Mouse (Mus musculus) MEL-GATA-1-ER (cell line): ENCODE measurements around the gene Ccnd2.
A peak's percentile ranks its signal among the peaks of the same experiment; 100 is the strongest.

Experiments
- DNase-seq: peaks from one replicate; pipeline ENCODE4 v3.0.0-alpha.2; 2012; ENCODE audit warnings: low read depth; ENCODE audit errors: extremely low read depth

The Ccnd2 gene

GRCm38 (mm10) chr6:127152106-127152951 is at the start of gene Ccnd2:
TSS of gene Ccnd2 (minus strand) at chr6:127152193.
- peak; percentile 87 for DNase-seq

DNA sequence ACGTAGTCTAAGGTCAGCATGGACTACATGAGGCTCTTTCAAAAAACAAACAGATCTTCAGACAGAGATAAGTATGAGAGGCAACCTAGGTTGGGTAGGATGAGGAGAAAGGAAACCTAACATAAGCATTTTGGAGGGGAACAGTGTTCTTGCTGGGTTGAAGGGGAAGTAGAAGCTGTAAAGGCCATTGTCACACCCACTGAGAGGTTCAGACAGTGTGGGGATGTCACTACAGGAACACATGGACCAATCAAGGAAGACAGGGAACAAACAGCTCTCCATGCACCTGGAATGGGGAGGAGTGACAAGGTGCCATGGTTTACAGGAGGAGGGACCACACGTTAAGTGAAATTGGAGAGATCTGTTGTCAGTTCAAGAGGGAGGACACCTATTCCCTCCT is 45.0 kb upstream of the Ccnd2 start:
- no peak for DNase-seq

GRCm38 (mm10) chr6:127181296-127181695 is 29.3 kb upstream of the Ccnd2 start:
- DNase-seq, result no peak

- no peak for DNase-seq
Observed at GRCm38 (mm10) chr6:127179056-127179759, 27.2 kb upstream of the Ccnd2 start.

- no peak for DNase-seq
Observed at GRCm38 (mm10) chr6:127177962-127178361, 26.0 kb upstream of the Ccnd2 start.

DNA sequence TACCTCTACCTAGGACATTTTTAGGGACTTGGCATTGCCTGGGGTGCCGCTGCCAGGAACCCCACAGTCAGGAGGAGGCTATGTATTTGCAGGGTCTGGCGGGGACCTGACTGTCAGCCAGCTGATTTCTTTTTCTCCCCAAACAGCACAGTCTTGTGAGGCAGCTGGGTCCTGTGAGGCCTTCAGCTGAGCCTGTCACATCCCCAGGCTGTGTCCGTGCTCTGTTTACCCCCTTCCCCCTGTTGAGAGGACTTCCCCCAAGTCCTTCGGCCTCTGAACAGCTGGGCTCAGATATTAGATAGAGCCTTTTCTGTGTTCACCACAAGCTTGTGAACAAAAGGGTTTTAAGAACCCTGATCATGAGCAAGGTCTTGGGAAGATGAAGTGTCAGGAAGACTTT is 25.4 kb upstream of the Ccnd2 start:
- no peak for DNase-seq

DNA sequence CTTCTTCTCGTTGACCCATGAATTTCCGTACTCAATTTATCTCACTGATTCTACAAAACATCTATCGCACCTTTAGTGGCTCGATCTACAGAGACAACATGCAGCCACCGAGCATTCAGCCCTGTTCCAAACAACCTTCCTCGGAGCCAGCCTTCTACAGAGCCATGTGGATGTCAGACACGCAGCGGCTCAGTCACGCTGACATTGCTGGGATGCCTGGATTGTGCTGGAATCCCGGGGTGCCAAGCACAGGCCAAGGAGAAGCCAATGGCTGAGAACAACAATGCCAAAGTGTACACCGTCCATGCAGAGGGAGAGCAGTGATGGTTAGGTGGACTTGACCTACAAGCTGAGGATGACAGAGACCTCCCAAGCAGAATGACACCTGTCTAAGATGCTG is 20.5 kb upstream of the Ccnd2 start:
- DNase-seq, result no peak

DNA sequence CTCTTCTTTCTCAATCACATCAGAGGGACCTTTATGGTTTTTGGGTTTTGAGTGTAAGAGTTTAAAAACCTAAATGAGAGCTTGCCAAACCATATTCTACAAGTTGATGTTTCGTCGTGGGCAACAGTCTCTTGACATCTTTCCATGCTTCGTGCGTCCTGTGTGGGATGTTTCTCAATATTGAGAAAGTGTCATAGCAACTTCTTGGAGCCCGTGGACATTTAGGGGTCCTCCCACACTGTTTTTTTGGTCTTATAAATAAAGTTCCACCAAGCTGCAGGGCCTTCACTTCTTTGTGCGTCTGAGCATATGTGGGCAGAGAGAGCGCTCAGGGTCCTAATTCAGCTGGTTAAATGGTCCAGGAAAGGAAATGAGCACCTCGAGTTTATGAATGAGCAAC is 18.7 kb upstream of the Ccnd2 start:
- DNase-seq, result no peak

GRCm38 (mm10) chr6:127165663-127166062 is 13.7 kb upstream of the Ccnd2 start:
- DNase-seq, result no peak

GRCm38 (mm10) chr6:127162842-127163241 is 10.8 kb upstream of the Ccnd2 start:
- peak; percentile 32 for DNase-seq

DNA sequence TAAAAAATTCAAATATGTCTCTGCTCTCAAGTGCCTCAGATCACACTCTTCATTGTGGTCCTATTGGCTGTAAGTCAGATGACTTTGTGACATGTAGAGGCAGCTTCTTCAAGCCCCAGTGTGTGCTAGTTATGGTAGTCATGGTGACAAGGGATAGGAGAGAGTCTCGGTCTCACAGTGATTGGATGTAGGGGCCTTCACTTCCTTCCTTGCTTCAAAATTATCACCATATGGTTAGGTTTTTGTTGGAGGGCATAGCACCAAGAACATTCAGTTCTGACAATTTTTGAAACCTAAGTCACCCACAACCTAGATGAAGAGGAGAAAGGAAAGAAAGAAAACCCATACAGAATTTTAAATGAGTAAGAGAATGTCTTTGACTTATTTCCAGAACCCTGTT is 5.3 kb upstream of the Ccnd2 start:
- DNase-seq, result no peak

DNA sequence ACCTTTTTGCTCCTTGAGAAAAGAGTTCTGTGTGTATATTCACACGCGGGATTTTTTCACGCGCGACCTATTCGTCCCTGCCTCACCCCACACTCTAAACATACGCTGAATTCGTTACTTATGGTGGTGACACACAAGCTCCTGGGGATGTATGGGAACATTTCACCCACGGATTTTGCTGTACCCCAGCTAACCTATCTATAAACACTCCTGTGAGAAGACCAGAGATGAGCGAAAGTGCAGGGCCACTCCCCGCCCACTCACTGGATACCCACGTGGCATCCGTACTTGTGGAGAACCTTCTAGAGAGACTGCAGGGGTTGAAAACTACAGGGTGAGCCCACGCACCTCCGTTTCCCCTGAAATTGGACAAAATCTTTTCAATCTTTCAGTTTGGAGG is 3.5 kb upstream of the Ccnd2 start:
- no peak for DNase-seq

DNA sequence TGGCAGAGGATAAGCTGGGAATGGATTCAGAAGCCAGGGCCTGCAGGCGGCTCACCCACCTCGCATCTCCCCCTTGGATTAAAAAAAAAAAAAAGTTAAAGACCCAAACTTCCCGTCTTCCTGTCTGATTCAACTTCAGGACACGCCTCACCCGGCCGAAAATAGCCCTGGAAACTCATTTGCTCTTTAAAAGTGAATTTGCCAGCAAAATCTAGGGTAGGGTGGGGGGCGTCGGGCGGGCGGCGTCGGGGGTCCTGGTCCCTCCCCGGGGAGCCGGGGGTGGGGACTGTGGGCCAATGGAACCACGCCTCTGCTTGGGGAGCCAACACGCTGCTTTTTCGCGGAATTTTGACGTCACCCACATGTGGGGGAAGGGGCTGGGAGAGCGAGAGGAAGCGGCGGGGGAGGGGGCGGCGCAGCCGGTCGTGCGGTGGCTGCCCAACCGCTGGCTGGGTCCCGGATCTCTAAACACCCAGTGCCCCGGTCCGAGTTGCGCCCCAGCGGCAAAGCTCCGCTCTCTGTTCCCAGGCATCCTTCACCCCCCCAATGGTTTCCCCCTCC is 2.8 kb upstream of the Ccnd2 start:
- no peak for DNase-seq

DNA sequence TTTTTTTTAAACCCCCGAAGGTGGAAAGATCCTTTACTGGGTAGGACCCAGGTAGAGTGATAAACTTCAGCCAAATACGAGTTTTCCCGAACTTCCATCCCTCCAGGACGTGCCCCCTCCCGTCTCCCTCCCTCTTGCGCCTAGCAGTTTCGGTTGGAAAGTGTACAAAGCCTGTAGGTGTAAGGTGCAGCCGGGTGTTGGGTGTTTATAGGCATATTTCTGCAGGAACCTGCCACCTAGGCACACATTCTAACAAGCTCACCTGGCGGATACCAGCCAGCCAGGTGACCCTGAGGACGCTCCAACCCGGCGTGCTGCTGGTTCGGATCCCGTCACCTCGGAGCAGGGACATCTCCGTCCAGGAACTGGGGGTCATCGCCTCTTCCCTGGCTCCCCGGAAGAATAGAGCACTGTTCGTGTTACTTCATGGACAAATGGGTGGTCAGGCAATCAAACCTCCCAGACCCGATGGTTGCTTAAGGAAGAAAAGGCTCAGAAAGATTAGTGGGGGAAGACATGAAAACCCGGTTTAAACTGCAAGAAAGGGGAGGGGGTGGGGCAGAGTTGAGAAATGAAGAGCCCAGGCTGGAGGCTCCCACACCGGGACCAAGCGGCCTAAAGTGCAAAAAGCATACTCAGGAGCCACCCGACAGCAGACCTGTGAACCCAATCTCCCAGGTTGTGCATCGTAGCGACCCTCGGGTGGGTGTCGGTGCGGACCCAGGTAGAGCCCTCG is 2.1 kb upstream of the Ccnd2 start:
- DNase-seq, result no peak

DNA sequence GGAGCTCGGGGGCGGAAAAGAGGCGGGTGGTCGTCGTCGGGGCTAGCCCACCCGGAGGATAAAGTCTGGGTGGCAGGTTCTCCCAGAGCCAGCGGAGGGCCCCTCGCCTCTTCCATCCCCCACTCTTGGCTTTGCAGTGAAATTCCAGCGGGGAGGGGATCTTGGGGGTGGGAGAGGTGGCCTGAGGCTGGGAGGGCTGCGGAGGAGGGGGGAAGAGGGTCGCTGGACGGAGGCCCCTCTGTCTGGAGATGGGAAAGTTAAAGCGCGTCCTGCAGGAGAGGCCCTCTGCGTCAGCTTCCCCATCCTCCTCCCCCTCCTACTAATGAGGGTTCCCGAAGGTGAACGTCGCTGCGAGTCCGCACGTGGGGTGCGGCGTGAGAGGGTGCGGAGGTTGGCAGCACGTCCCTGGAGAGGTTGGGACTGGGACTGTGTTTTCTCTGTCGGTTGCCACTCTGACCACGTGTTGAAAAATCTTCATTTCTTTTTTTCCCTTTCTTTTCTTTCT is 1.4 kb upstream of the Ccnd2 start:
- DNase-seq, result no peak

GRCm38 (mm10) chr6:127151565-127152105 is 358 bp downstream of the Ccnd2 start:
- peak; percentile 62 for DNase-seq

- peak; percentile 86 for DNase-seq
Observed at GRCm38 (mm10) chr6:127150663-127151564, 1.1 kb downstream of the Ccnd2 start.

GRCm38 (mm10) chr6:127149944-127150662 is 1.9 kb downstream of the Ccnd2 start:
- DNase-seq, result no peak

- DNase-seq, result no peak
Observed at GRCm38 (mm10) chr6:127149303-127149943, 2.6 kb downstream of the Ccnd2 start.
